Mouse (Mus musculus) left cerebral cortex, postnatal 25 days (tissue): Measurements from ENCODE around the gene Peg10. TPM values are rescaled to one million over a fixed set of nuclear protein-coding genes. Genes with fewer than 3 reads are reported as not detected.
"Not testable (repeated sequence)": the region's sequence is repeated elsewhere in the genome, so short reads cannot be mapped to it uniquely, and the experiment has no call there.

ENCODE experiments used
- DNase-seq, 2 experiments: peaks; one replicate each; pipeline ENCODE4 v3.0.0; 2022; ENCODE audit warnings: low spot score in 2 of 2, mixed read lengths in 1 of 2
- intact Hi-C: fragments of 180-260 bp; cut with DNase I; formaldehyde crosslinking; loops from one replicate; pipeline ENCODE4 v1.15.1; 2025
- total RNA-seq, 2 experiments: library from RNA; stranded (reverse); gene quantifications; 2 replicates each; pipeline ENCODE4 v1.2.3; 2021

Peg10 gene
- total RNA-seq, 2 experiments from 2014 or later: 12.5 to 19.1 TPM

- peak; percentile 63 to 66 for DNase-seq
- intact Hi-C loops: loop anchor here (1.0 to 5.0 kb wide), 4 partner anchors 147 to 634 kb away; partner anchors contain the start of genes Asb4 and Casd1
Observed at GRCm38 (mm10) chr6:4747677-4748505, 785 bp downstream of the Peg10 start.

DNA sequence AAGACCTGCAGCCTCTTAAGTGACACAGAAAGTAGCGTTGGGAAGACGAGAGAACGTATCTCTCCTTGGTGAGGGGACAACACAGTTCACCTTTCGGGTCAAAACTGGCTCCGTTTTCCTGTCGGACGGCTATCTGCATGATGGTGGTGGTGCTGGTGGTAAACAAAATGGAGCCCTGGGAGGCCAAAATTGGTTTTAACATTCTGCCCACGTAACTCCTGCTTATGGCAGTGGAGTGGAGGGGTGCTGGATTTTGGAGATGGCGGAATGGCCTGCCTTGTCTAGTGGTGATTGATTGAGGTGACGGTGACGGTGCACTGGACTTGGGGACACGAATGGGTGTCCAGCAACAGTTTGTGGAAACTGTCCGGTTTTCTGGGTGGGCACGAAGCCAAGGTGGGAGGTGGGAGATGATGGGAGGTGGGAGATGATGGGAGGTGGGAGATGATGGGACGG is 1.4 kb downstream of the Peg10 start:
- intact Hi-C loops: loop anchor here (5.0 kb wide), 2 partner anchors 364 to 634 kb away; partner anchors contain the start of gene Asb4
- DNase-seq: no peak

DNA sequence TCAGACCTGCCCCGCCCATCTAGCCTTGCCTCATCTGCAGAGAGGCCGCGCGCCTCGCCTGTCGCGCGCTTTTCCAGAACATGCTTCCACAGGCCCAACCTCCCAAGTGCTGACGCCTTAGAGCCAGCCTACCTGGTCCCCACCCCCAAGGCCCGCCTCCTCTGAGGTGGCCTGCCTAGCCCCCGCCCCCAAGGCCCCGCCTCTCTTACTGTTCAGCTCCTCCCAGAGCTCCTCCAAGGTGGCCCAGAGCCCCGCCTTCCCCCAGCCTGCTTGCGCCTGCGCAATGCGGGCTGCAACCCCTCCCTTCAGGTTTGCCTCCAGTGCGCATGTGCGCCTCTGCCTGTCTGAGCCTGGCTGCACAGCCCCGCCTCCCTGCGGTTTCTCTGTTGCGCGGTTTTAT is 2.0 kb downstream of the Peg10 start:
- DNase-seq: peak; percentile 90 to 97
- intact Hi-C loops: loop anchor here (5.0 kb wide), 2 partner anchors 363 to 633 kb away; partner anchors contain the start of gene Asb4

- intact Hi-C loops: no loop called here
- no peak for DNase-seq
Observed at GRCm38 (mm10) chr6:4751355-4751754, 4.2 kb downstream of the Peg10 start.

DNA sequence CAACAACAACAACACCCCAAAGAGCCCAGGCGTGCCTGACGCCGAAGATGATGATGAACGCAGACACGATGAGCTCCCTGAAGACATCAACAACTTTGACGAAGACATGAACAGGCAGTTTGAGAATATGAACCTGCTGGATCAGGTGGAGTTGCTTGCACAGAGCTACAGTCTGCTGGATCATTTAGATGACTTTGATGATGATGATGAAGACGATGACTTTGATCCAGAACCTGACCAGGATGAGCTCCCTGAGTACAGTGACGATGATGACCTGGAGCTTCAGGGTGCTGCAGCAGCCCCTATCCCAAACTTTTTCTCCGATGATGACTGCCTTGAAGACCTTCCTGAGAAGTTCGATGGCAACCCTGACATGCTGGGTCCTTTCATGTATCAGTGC is 7.2 kb downstream of the Peg10 start:
- intact Hi-C loops: no loop called here
- no peak for DNase-seq

DNA sequence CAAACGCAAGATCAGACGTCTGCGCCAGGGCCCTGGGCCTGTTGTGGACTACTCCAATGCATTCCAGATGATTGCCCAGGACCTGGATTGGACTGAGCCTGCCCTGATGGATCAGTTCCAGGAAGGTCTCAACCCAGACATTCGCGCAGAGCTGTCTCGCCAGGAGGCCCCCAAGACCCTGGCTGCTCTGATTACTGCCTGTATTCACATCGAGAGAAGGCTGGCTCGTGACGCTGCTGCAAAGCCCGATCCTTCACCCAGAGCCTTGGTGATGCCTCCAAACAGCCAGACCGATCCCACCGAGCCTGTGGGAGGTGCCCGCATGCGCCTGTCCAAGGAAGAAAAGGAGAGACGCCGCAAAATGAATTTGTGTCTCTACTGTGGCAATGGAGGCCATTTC is 7.8 kb downstream of the Peg10 start:
- DNase-seq: no peak
- intact Hi-C loops: no loop called here

DNA sequence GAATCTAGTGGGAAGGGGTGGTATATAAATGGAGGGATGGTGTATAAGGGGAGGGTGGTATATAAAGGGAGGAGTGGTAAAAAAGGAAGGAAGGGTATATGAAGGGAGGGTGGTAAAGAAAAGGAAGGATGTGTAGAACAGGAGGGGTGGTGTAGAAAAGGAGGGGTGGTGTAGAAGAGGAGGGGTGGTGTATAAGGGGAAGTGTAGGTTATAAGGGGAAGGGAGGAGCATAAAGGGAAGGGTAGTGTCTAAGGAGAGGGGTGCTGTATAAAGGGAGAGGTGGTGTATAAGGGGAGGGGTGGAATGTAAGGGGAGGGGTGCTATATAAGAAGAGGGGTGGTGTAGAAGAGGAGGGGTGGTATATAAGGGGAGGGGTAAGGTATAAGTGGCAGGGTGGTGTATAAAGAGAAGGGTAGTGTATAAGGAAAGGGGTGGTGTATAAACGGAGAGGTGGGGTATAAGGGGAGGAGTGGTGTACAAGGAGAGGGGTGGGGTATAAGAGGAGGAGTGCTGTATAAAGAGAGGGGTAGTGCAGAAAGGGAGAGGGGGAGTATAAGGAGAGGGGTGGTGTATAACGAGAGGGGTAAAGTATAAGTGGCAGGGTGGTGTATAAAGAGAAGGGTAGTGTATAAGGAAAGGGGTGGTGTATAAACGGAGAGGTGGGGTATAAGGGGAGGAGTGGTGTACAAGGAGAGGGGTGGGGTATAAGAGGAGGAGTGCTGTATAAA is 14.5 kb downstream of the Peg10 start:
- intact Hi-C loops: not testable (repeated sequence)

DNA sequence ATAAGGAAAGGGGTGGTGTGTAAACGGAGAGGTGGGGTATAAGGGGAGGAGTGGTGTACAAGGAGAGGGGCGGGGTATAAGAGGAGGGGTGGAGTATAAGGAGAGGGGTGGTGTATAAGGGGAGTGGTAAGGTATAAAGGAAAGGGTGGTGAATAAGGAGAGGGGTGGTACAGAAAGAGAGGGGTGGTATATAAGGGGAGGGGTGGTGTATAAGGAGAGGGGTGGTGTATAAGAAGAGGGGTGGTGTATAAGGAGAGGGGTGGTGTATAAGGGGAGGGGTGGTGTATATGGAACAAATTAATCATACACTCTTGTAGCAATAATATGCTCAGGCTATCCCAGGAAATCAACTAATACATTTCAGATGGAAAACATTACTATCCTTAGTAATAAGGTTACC is 15.1 kb downstream of the Peg10 start:
- intact Hi-C loops: no loop called here
- DNase-seq: no peak

More for the DNA sequence above, 14.5 kb downstream of the Peg10 start:
- DNase-seq: not testable (repeated sequence)

- intact Hi-C loops: no loop called here
- no peak for DNase-seq
Observed at GRCm38 (mm10) chr6:4796281-4796680, 49.2 kb downstream of the Peg10 start.

GRCm38 (mm10) chr6:4797317-4797716 is 50.2 kb downstream of the Peg10 start:
- intact Hi-C loops, DNase-seq: not testable (repeated sequence)

- DNase-seq: no peak
- intact Hi-C loops: no loop called here
Observed at GRCm38 (mm10) chr6:4798382-4798781, 51.3 kb downstream of the Peg10 start.

DNA sequence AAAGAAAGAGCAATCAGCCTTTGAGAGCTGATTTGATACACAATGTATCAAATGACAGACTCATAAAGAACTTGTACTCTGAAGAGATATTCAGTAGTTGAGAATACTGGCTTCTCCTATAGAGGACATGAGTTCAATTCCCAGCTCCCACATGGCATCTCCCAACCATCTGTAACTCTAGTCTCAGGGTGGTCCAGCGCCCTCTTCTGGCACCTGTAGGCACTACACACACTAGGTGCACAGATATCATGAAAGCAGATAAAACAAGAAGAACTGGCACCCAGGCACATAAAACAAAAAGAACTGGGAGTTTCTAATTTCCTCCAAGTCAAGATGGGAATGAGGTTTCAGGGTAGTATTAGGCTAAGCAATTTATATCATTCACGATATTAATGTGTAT is 52.3 kb downstream of the Peg10 start:
- no peak for DNase-seq
- intact Hi-C loops: no loop called here

DNA sequence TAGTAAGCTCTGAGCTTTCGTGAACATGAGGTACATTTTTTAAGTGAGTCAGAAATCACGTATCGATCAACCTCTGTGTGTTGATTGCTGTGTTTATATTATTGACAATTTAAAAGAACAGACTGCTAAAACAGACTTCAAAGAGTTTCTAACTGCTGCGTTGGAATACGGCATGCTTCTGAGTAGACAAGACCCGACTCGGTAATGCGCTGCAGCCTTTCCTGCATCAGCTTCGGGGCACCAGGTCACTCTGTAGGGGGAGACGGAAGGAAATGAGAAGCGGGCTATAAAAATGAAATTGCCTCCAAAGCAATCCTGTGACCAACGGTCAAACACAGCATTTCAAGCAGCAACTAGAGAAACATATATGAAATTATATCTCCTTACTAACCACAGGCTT is 59.9 kb downstream of the Peg10 start:
- DNase-seq: no peak
- intact Hi-C loops: no loop called here

Other genes starting within 250 kb of the Peg10 start
- gene Col1a2, start 242.5 kb upstream of the Peg10 start, total RNA-seq: 10 to 100 TPM; 26.8 to 32.8 TPM
- 10 to 100 TPM; 50.7 to 53.1 TPM for gene Casd1, start 146.5 kb upstream of the Peg10 start, total RNA-seq
- gene Sgce, start 99 bp upstream of the Peg10 start, total RNA-seq: 10 to 100 TPM; 34.7 to 35.1 TPM
- 100 to 1,000 TPM; 191 to 212 TPM for gene Ppp1r9a, start 155.6 kb downstream of the Peg10 start, total RNA-seq